Mouse (Mus musculus): ENCODE results near the gene Gm16503.

DNA sequence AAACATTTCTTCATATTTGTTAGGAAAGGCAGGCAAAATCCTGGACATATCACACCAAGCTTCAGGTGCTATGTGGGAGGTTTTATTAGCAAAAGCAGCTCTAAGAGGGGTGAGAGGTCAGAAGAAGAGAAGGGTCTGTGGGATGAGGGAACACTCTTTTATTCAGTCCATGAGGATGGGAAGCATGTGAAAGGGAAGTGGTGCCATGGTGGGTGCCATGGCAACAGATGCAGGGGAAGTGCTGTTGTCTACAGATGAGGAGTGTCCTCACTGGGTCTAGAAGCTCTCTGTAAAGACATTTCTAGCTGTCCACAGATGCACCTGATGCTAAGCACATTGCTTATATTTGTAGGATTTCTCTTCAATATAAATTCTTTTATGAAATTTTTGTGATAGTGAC lies 1.1 kb downstream of the Gm16503 start:
- TF ChIP-seq CTCF (conservative IDR thresholded peaks at IDR 0.05; ENCODE audit: low read length) (no peak), POU5F1 (IDR thresholded peaks at IDR 0.05; ENCODE audit: borderline replicate concordance, low read length) (no peak)

All from E14TG2a.4 (cell line).